23 mouse cellular contexts compared by ENCODE assay signal in the genomic region with DNA sequence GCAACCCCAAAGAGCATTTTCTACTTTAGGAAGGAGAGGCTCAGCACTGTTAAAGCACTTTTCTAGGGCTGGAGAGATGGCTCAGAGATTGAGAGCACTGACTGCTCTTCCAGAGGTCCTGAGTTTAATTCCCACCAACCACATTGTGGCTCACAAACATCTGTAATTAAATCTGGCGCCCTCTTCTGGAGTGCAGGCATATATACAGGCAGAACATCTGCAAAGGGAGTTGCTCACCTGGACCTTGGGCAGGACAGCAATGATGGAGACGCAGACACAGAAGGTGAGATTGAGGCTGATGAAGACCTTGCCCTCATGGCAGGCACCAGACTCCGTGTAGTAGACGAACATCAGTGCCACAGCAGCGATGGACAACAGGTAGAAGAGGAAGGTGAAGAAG. TPM values are rescaled to one million over a fixed set of nuclear protein-coding genes. Genes with fewer than 3 reads are reported as not detected.
A peak's percentile ranks its signal among the peaks of the same experiment; 100 is the strongest.
DNase-seq lines count a peak whose midpoint lies in the region; ATAC-seq and TF ChIP-seq lines count a peak whose summit lies in the region.
"Had no signal": no experiment of that assay in that cellular context is flagged by ENCODE, and none has a peak within 500 bp of the region (broad histone marks: within the 10 kb centered on the region; RNA-seq: fewer than 3 reads in every experiment).

No protein-coding gene starts in this region.

- H3K4me2 ChIP-seq in heart, postnatal 0 days (ENCODE audit: low read depth, low read length): no peak overlapping the region
- H3K4me2 ChIP-seq in liver, postnatal 0 days (ENCODE audit: low read depth, low read length): no peak overlapping the region
- H3K4me2 ChIP-seq: hindbrain, embryonic 14.5 days; limb, embryonic 12.5 days; lung, embryonic 15.5 days had no signal

- DNase-seq in heart, postnatal 0 days (ENCODE audit: low spot score): no peak
- no peak for DNase-seq in heart, adult 9 months (ENCODE audit: low spot score in 2 of 2)
- DNase-seq in liver, postnatal 0 days: no peak
- DNase-seq in liver: no peak
- no peak for DNase-seq in brain, embryonic 14.5 days (ENCODE audit: low read depth)
- no peak for DNase-seq in adrenal gland, adult 8-10 months
- DNase-seq in urinary bladder, postnatal 4 days (ENCODE audit: low spot score in 2 of 2): no peak
- DNase-seq: cerebellum, adult 11-12 months; gastrocnemius, postnatal 25 days; kidney, postnatal 10 days; right cerebral cortex, postnatal 25 days; thymus, postnatal 14 days had no signal

- no peak overlapping the region for H3K4me3 ChIP-seq in heart, postnatal 0 days (ENCODE audit: low read depth, low read length)
- H3K4me3 ChIP-seq in liver, postnatal 0 days (ENCODE audit: low read depth, low read length): no peak overlapping the region
- no peak overlapping the region for H3K4me3 ChIP-seq in E14TG2a.4 (replicated peaks; ENCODE audit: low read length)
- H3K4me3 ChIP-seq: limb, embryonic 12.5 days; lung, embryonic 15.5 days had no signal

- TF ChIP-seq POLR2A in brain, embryonic 14.5 days (IDR thresholded peaks at IDR 0.05; ENCODE audit: borderline replicate concordance, extremely low read depth, insufficient read depth, insufficient read length, poor library complexity, severe bottlenecking): no peak

- peaks cover 14% of the 10 kb centered on the region for H3K27me3 ChIP-seq in heart, postnatal 0 days (ENCODE audit: control insufficient read depth, insufficient read depth, low read length)
- peaks cover 12% of the 10 kb centered on the region; the same call in 1 of the 2 replicates for H3K27me3 ChIP-seq in liver, postnatal 0 days (ENCODE audit: insufficient read depth, low read length)
- H3K27me3 ChIP-seq in E14TG2a.4 (ENCODE audit: insufficient read depth, low read length): peaks cover 14% of the 10 kb centered on the region

- H3K27ac ChIP-seq in heart, postnatal 0 days (ENCODE audit: low read depth): no peak overlapping the region
- no peak overlapping the region for H3K27ac ChIP-seq in liver, postnatal 0 days (ENCODE audit: low read depth)
- H3K27ac ChIP-seq: hindbrain, embryonic 14.5 days; limb, embryonic 12.5 days; lung, embryonic 15.5 days had no signal

- no peaks in the 10 kb centered on the region for H3K4me1 ChIP-seq in heart, postnatal 0 days (ENCODE audit: control insufficient read depth, insufficient read depth)
- no peaks in the 10 kb centered on the region for H3K4me1 ChIP-seq in liver, postnatal 0 days (ENCODE audit: insufficient read depth)
- H3K4me1 ChIP-seq in E14TG2a.4 (replicated peaks; ENCODE audit: low read depth, low read length): peaks cover 23% of the 10 kb centered on the region
- H3K4me1 ChIP-seq: lung, embryonic 15.5 days had no signal

- TF ChIP-seq EP300 in heart, postnatal 0 days (IDR thresholded peaks at IDR 0.05; ENCODE audit: low read depth): no peak
- no peak for TF ChIP-seq EP300 in liver, postnatal 0 days (IDR thresholded peaks at IDR 0.05; ENCODE audit: low read depth)

- peak; percentile 23; the same call in 1 of the 2 replicates for TF ChIP-seq CTCF in heart, postnatal 0 days (IDR thresholded peaks at IDR 0.05; ENCODE audit: low read depth)
- TF ChIP-seq CTCF in liver, postnatal 0 days (IDR thresholded peaks at IDR 0.05; ENCODE audit: low read depth): peak; percentile 60
- peak; percentile 84 for TF ChIP-seq CTCF in E14TG2a.4 (conservative IDR thresholded peaks at IDR 0.05; ENCODE audit: low read length)
- peak; percentile 43; the same call in 1 of the 2 replicates for TF ChIP-seq CTCF in brain, embryonic 14.5 days (IDR thresholded peaks at IDR 0.05; ENCODE audit: borderline replicate concordance, extremely low read depth, insufficient read depth, insufficient read length)

- no peaks in the 10 kb centered on the region for H3K36me3 ChIP-seq in heart, postnatal 0 days (replicated peaks; ENCODE audit: control insufficient read depth, insufficient read depth, low read length)
- no peaks in the 10 kb centered on the region for H3K36me3 ChIP-seq in liver, postnatal 0 days (replicated peaks; ENCODE audit: insufficient read depth, low read length)
- 0 out of 2 replicates have a peak, but pooled peaks cover under 1% of the 10 kb centered on the region for H3K36me3 ChIP-seq in E14TG2a.4 (ENCODE audit: insufficient read depth, low read length)
- H3K36me3 ChIP-seq: lung, embryonic 15.5 days had no signal

- 30% methylated on average over 5 of the region's 5 CpGs for WGBS in heart, postnatal 0 days
- WGBS in liver, postnatal 0 days (ENCODE audit: insufficient replicate concordance): 24% methylated on average over 5 of the region's 5 CpGs

- H3K9me3 ChIP-seq in heart, postnatal 0 days (replicated peaks; ENCODE audit: control insufficient read depth, low read length): no peaks in the 10 kb centered on the region
- H3K9me3 ChIP-seq in liver, postnatal 0 days (ENCODE audit: low read length): no peaks in the 10 kb centered on the region
- no peaks in the 10 kb centered on the region for H3K9me3 ChIP-seq in E14TG2a.4 (ENCODE audit: low read length)
- H3K9me3 ChIP-seq: limb, embryonic 12.5 days; lung, embryonic 15.5 days had no signal

- no peak overlapping the region for H3K9ac ChIP-seq in heart, postnatal 0 days (replicated peaks; ENCODE audit: low read depth, low read length)
- no peak overlapping the region for H3K9ac ChIP-seq in liver, postnatal 0 days (replicated peaks)
- H3K9ac ChIP-seq: hindbrain, embryonic 14.5 days; limb, embryonic 12.5 days; lung, embryonic 15.5 days had no signal

- ATAC-seq in heart, postnatal 0 days (ENCODE audit: insufficient read depth, low read depth): no peak
- no peak for ATAC-seq in liver, postnatal 0 days
- ATAC-seq: CD4-positive, CD25-positive, alpha-beta regulatory T cell, adult 4 months; forebrain, embryonic 16.5 days had no signal

RNA-seq across cellular contexts. Expression of gene Serinc2, which starts 18.6 kb away (rescaled TPM):
- 1.3 and 1.9 TPM in 2 replicates for total RNA-seq in heart, postnatal 0 days (2014; rRNA removed; ENCODE audit: low replicate concordance)
- 1.3 TPM in 2 replicates for polyA plus RNA-seq in heart, postnatal 0 days (2015; fragmentation: Nextera tagmentation; extraction: Ambion mirVana)
- polyA plus RNA-seq in liver, postnatal 0 days (2015; fragmentation: Nextera tagmentation; extraction: Ambion mirVana): 3.4 and 4.4 TPM in 2 replicates
- polyA plus RNA-seq in brain, embryonic 14.5 days (2012; rRNA removed): 72.2 and 126 TPM in 2 replicates
- total RNA-seq in adrenal gland, adult 8-10 months (2022): 1 to 10 TPM; 1.2 to 3.2 (median 1.4) TPM
- total RNA-seq: megakaryocyte-erythroid progenitor cell, adult 5-6 weeks had no signal

RNA-seq across cellular contexts. Expression of gene Gm853, which starts 38.2 kb away (rescaled TPM):
- not detected in 2 replicates for total RNA-seq in heart, postnatal 0 days (2014; rRNA removed; ENCODE audit: low replicate concordance)
- not detected in 2 replicates for polyA plus RNA-seq in heart, postnatal 0 days (2015; fragmentation: Nextera tagmentation; extraction: Ambion mirVana)
- not detected in 2 replicates for polyA plus RNA-seq in liver, postnatal 0 days (2015; fragmentation: Nextera tagmentation; extraction: Ambion mirVana)
- polyA plus RNA-seq in brain, embryonic 14.5 days (2012; rRNA removed): 0.32 and 0.62 TPM in 2 replicates
- not detected for total RNA-seq in adrenal gland, adult 8-10 months (2022)
- total RNA-seq: adrenal gland, postnatal 36 days; gastrocnemius, postnatal 25 days; layer of hippocampus, postnatal 25 days; megakaryocyte-erythroid progenitor cell, adult 5-6 weeks had no signal
- polyA plus RNA-seq: CD4-positive, CD25-positive, alpha-beta regulatory T cell, adult 4 months; cortical plate, adult 2 months; heart, embryonic 14.5 days; limb, embryonic 12.5 days; lung, embryonic 15.5 days had no signal

RNA-seq across cellular contexts. Expression of gene Fabp3, which starts 48.0 kb away (rescaled TPM):
- total RNA-seq in heart, postnatal 0 days (2014; rRNA removed; ENCODE audit: low replicate concordance): 2,071 and 3,924 TPM in 2 replicates
- 10,729 and 11,746 TPM in 2 replicates for polyA plus RNA-seq in heart, postnatal 0 days (2015; fragmentation: Nextera tagmentation; extraction: Ambion mirVana)
- 1.3 and 26.0 TPM in 2 replicates for polyA plus RNA-seq in liver, postnatal 0 days (2015; fragmentation: Nextera tagmentation; extraction: Ambion mirVana)
- 105 and 126 TPM in 2 replicates for polyA plus RNA-seq in brain, embryonic 14.5 days (2012; rRNA removed)
- total RNA-seq in adrenal gland, adult 8-10 months (2022): 10 to 100 TPM in 3 of 4 experiments, 1 to 10 TPM in 1; 10.0 to 66.6 (median 44.7) TPM
- total RNA-seq: megakaryocyte-erythroid progenitor cell, adult 5-6 weeks had no signal
- polyA plus RNA-seq: CD4-positive, CD25-positive, alpha-beta regulatory T cell, adult 4 months had no signal

RNA-seq across cellular contexts. Expression of gene Gm10570, which starts 48.1 kb away (rescaled TPM):
- total RNA-seq in heart, postnatal 0 days (2014; rRNA removed; ENCODE audit: low replicate concordance): not detected in 2 replicates
- polyA plus RNA-seq in heart, postnatal 0 days (2015; fragmentation: Nextera tagmentation; extraction: Ambion mirVana): 2.1 and 2.8 TPM in 2 replicates
- not detected in 2 replicates for polyA plus RNA-seq in liver, postnatal 0 days (2015; fragmentation: Nextera tagmentation; extraction: Ambion mirVana)
- 0.54 and 0.78 TPM in 2 replicates for polyA plus RNA-seq in brain, embryonic 14.5 days (2012; rRNA removed)
- total RNA-seq in adrenal gland, adult 8-10 months (2022): under 1 TPM in 1 of 4 experiments, not detected in 3; 0.86 TPM
- total RNA-seq: adrenal gland, postnatal 36 days; gastrocnemius, postnatal 25 days; megakaryocyte-erythroid progenitor cell, adult 5-6 weeks had no signal
- polyA plus RNA-seq: CD4-positive, CD25-positive, alpha-beta regulatory T cell, adult 4 months; hindbrain, embryonic 14.5 days; limb, embryonic 12.5 days; lung, embryonic 15.5 days had no signal

Comparison
In these comparisons a context has a peak if more than half of its experiments do, and no peak if none do; other contexts are left out.
1. CTCF ChIP-seq: peak in every context shown above with its lines; median percentile 84 in E14TG2a.4; 60 in liver, postnatal 0 days; 43 in brain, embryonic 14.5 days; 23 in heart, postnatal 0 days.
2. RNA of gene Serinc2, which starts 18.6 kb away (polyA plus RNA-seq): 72.2 to 126 TPM in brain, embryonic 14.5 days; 3.4 to 4.4 TPM in liver, postnatal 0 days and 1.3 TPM in heart, postnatal 0 days; every median in the first group is over 10 times any median in the second.
3. RNA of gene Fabp3, which starts 48.0 kb away (polyA plus RNA-seq): 10,729 to 11,746 TPM in heart, postnatal 0 days; 105 to 126 TPM in brain, embryonic 14.5 days and 1.3 to 26.0 TPM in liver, postnatal 0 days; every median in the first group is over 10 times any median in the second.